Mouse (Mus musculus) stomach, postnatal 0 days (tissue): Measurements from ENCODE around the gene Ppl.

Experiments
- CTCF ChIP-seq: IDR thresholded peaks from 2 replicates; pipeline ENCODE4 v1.5.1; 2016; ENCODE audit warnings: antibody characterized with exemption, low read depth, mild to moderate bottlenecking, moderate library complexity
- EP300 ChIP-seq: optimal IDR thresholded peaks from 2 replicates; pipeline ENCODE3; 2016; ENCODE audit warnings: antibody characterized with exemption

- TF ChIP-seq EP300 (peak; percentile 67), CTCF (no peak)
Observed at GRCm38 (mm10) chr16:5119385-5119784, 12.8 kb downstream of the Ppl start.
